Mouse (Mus musculus) cerebellum, adult 8-10 months (tissue): Measurements from ENCODE around the gene Nfe2.

ENCODE experiments used
- DNase-seq: peaks from one replicate; pipeline ENCODE4 v3.0.0; 2022

Nfe2 gene

DNA sequence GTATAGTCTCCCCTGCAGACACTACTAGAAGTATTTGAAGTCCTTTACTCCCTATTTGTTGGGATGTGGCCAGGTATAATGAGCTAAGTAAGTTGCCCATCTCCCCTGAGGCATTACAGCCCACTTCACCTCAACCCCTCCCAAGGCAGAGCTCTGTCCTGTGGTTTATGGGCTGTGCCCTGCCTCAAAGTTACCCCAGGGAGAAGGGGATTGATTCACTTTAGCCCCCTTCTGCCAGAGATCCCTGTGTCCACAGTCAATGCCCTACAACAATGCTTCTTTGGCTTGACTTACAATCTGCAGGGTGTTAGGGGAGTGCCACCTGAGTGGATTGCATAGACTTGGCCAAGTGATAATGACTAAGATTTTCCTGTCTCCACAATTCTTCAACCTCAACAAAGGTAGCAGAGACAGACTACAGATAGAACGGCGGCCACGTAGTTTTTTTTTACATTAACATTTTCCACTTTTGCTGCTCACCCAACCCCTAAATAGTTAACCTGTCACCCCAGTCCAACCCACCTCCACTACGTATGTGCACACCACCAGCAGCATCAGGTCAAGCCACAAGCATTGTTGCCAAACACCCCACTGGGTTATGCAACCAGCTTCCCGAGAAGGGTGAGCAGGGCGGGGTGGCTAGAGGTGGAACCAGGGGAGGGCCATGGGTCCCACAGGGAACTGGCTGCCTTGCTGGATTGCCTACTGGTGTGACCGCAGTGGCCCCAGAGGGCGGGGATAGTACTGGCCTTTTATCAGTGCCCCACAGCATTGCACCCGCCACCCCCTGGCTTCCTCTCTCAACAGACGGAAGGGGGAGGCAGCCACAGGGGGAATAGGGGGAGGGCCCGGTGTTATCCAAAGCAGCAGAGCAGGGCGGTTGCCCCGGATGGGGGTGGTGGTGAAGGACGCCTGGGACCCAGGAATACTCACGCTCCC is at the start of gene Nfe2:
Gene Nfe2, minus strand, starts transcription at position 614 of the 939 bp plus-strand sequence.
- DNase-seq = no peak

DNA sequence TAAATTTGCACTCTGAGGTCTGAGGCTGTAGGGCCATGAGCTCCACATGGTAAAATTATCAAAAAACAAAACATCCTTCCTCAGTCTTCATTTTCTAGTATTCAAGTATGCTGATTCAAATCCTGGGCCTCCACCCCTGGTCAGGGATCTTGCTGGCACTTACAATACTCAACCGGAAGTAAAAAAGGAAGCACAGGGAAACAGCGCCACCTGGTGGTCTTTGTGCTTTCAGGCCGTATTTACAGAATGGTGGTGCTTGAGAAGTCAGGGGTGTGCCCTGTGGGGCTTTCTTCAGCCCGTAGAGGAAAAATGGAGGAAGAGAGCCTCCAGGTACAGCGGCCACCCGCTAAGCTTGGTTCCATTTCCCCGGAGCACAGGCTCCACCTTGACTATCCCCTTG is 48.9 kb upstream of the Nfe2 start:
- peak; percentile 92 for DNase-seq

DNA sequence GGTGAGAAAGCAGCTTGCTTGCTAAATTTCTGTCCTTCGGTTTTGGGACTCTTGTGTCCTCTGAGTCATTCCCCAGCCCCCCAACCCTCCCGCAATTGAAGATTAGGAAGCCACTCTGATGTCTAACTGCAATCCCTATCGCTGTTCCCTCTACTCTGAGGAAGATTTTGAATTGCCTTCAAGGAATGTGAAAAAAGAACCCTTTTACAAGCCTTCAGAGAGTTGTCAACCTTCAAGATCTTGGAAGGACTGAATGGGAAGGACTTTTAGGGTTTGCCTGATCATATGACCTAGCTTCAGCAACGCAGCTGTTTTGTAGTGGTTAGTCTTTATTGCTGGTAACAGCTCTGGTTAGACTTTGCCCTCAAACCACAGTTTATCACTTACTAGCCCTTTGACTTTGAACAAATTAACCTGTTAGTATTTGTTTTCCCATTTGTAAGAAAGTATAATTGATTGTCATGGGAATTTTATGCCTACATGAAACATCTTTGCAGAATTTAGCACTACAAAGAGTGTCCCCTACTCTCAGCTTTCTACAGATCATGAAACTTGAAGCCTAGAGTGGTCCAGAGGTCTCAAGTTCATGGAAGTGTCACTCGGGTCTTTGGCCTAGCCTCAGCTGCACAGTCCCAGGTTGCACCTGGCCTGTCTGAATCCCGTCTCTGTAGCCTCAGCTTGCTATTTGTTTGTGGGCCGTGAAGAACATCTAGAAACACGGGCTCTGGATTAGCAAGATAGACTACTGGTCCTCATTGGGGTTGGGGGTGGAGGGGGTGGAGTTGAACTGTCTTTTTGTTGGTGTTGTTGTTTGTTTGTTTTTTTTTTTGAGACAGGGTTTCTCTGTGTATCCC is 47.8 kb upstream of the Nfe2 start:
- DNase-seq = no peak

DNA sequence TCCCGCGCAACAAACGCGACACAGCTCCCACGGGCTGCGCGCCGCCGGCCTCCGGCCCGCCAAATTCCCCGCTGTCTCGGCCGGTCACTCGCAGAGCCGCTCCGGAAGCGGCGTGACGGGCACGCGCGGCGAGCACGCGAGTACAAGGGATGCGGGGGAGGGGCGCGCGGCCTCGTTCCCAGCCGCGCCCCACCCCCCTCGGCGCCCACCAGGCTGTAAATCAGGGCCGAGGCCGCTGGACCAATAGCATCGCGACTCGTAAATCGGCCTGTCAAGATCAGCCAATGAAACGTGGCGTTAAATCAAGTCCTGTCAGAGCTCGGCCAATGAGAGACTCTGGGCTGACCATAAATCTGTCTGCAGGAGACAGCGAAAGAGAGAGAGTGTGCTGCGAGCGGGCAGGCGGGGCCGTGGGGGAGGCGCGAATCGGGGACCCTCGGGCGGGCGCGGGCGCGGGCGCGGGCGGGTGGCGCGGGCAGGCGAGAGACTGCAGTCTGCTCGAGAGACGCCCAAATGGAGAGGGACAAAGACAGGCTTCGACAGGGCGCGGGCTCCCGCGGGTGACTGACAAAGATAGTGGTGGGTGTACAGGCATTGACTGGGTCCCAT is 47.0 kb upstream of the Nfe2 start:
- peak; percentile 92 for DNase-seq

DNA sequence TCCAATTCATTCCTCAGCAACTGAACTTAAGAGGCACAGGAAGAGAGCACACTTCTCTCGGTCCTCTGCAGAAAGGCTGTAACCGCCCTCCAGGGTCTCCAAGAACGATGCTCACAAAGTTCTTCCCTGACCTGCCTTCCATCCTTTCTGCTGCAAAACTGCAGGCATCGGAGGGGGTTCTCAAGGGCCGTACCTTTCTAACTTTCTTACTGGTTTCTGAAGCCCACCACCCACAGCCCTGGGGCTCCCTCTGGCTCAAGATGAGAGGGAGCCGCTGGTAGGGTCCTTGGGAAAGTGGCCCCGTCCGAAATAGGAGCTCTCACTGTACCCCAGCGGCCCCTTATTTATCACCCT is 46.4 kb upstream of the Nfe2 start:
- no peak for DNase-seq

DNA sequence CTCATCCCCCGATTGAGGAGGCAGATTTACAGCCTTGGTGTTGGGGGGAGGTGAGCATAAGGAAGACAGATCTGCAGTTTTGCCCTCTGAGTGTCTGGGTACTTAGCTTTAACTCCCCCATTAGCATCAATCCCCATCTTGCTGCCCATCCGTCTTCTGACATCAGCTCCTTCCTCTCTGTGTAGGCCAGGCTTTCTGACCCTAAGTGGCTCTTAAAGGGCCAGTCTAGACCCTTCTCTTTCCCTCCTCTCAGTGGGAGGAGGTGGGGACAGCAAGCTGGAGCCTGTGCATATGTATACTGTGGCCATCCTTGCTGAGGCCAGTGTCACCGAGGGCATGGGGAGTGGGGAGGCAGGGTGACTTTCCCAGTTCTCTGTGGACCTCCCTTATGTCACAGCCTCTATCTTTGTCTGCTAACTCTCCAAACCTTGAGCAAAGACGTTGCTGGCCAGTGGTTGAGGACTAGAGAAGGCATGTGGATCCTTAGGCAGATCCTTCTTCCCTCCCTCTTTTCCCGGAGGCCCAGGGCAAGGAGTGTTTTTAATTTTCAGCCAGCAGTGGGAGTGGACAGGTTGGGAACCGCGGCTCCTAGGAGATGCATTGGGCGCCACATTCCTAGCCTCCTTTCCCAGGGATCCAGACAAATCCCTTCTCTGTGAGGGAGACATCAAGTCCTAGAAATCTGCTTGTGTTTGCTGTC is 45.9 kb upstream of the Nfe2 start:
- no peak for DNase-seq

DNA sequence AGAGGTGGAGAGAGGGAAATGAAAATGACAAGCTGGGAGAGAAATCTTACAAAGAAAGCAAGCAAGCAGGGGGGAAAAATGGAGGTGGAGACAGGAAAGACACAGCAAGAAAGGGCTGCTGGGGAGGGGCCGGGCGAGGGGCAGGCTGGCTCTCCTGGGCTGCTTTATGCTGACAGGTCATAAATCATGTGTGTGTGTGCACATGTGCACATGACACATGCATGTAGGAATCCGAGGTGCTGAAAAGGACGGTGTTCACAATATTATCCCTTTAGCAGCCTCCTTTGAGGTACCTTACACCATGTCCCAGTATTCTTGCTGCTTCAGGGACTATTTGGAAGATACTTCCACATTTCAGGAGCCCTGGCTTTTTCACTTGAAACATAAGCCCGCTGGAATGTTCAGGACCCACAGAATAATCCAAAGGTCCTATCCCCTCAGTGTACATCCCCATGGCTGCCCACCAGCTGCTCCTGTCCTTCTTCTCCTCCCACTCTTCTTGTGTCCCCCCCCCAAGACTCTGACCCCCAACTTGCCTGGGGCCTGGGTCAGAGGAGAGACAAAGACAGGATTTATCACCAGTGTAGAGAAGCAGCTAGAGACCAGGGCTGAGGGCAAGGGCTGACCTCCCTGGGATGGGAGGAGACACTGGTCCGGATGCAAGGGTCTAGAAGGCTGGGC is 44.3 kb upstream of the Nfe2 start:
- DNase-seq = no peak

DNA sequence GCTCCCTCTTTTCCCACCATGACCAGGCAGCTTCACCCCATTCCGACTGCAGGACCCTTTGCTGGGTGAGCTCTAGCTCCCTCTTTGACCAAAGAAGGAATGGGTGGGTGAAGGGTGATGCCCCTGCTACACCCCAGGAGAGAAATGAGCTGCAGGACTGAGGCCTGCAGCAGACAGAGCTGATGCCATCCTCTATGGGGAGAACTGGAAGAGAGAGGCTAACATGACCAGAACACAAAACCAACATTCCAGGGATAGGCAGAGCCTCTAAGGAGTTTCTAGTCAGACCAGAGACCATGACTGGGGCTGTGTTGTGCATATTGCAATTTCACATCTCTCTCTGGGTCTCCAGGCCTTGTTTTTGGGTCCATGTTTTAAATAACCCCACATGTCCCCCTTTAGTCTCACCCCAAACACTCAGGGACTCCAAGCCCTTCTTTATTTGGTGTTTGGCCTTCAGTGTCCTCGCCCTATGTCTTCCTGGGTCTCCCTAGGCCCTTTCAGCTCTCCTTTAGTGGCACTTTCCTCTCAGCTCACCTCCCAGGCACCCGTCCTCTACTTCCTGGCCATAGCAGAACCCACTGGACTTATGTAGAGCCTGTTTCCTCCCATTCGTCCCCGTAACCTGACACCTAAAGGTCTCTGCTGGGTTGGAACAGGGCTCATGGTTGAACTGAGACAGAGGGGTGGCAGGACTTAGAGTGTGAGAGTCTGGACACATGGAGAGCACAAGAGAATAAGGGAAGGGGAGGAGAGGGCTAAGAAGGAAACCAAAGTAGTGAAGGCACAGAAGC is 43.5 kb upstream of the Nfe2 start:
- no peak for DNase-seq

DNA sequence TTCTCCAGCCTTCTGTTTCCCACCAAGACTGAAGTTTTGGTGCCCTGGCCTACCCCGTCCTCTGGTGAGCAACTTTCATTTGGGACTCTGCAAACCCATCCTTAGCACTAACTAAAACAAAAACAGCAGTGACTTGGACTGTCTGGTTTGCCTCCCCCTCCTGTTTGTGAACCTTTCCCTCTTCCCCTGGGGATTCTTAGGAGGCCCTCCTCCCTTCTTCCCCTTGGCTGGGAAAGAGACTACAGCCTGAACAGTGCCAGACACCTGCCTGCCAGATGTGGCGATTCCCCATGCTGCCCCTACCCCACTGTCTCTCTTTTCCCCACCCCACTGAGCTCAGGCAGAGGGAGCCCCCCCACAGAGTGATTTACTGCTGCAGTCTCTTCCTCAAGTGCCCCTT is 42.8 kb upstream of the Nfe2 start:
- no peak for DNase-seq

DNA sequence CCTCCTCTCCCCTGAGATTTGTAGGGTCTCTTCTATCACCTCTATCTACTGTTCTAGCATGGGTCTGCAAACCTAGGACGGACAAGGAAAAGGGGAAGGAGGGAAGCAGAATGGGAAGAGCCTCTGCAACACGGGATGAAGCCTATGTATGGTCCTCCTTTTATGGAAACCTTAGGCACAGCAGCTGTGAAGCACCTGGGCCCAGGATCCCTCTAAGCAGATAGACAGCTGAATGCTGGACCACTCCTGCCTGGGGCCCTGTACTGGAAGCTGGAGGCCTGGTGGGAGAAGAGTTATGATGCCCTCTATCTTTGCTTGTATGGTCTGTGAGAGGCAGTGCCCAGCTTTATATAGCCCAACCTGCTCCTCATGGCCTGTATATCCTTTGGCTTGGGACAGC is 42.4 kb upstream of the Nfe2 start:
- DNase-seq = peak; percentile 12

DNA sequence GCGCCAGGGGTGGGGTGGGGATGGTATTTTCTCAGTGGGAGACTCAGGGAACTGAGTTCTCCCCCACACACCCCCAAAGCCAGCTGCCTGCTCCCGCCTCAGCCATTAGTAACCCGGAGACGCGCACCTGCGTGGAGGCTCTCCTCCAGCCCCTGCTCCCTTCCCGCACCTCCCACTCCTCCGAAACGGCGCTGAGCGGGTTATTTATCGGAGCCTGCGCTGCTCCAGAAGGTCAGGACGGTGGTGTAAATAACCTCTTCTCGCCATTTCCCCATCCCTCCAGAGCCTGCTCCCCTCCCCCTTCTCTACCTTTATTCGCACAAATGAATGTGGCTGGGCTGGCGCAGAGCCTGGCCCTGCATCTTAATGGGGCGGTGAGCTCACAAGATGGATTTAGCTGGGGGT is 41.9 kb upstream of the Nfe2 start:
- peak; percentile 34 for DNase-seq

DNA sequence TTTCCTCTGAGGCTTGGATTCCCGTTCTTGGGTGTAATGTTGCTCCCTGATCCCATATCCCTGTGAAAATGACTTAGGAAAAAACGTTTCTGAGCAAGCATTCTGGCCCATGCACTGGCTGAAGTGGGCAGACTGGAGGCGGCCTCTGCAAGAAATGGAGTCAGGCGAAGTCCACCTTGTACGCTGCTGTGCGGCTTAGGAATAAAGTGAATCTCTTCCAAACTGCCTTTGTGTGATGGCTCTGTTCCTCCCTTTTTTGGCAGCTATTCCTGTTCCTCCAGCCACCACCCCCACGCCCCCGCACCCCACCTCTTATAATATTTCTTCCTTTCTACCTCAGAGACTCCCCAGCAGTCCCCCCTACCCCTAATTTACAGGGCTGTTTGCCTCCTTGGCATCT is 41.4 kb upstream of the Nfe2 start:
- peak; percentile 13 for DNase-seq

DNA sequence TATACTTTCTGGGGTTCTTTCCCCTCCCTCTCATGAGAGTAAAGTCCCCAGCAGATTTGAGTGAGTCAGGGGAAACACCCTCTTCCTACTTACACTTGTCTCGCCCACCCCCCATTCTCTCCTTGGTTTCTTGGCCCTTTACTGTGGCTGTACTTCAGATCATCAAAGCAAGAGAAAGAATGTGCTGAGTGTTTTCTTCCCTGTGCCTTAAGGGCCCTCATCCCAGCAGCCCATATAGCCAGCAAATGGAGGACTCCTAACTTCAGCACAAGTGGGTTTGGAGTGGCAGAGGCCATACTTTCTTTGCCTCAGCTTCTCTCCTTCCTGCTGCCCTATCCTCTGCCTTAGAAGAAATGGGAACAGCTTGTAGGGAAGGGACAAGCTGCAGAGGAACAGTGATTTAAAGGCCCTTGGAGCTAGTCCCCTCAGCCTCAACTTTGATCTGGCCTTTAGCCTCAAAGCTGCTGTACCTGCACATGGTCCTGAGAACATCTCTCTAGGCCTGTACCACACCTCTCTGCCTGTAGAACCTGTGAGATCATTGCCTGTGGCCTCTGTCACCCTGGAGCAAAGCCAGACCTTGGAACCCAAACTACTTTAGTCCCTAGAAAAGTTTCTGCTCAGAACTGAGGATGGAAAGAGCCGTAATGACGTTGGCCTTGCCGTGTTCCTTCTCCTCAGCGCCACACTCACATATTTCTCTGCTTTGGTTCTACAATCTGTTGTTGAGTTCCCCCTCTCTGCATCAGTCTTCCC is 40.8 kb upstream of the Nfe2 start:
- DNase-seq = no peak

DNA sequence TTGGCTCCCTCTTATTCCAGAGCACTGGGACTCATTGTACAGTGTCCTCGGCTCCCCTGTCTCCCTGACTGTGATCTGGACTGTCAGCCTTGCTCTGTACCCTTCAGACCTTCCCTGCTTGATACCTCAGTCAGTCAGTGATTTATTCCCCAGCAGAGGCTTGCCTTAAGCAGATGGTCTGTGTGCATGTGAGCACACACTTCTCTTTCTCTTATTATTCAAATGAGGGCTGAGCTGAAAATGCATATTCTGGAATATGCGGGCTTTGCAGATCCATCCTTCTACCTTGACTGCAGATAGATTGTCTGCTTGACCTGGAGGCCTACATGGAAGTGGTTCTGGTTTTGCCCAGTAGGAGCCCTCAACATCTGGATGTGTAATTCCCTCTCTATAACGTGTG is 39.8 kb upstream of the Nfe2 start:
- DNase-seq = no peak

DNA sequence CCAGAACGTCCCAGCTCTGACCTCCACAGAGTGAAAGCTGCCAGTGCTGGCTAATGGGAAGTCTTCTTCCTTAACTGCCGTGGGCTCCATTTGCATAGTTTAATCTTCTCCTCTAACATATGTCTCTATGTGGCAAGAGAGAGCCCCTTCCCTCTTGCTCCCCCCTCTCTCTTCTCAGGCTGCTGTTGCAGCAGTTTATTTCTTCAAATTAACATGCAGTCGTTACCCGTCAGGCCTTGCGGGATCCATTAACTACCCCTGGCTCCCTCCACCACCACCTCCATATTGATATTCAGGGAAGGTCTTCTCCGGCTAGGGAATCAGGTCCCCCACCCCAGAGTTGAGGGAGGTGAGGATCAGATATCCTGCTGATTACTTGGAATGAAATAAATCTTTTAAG is 39.1 kb upstream of the Nfe2 start:
- DNase-seq = no peak

DNA sequence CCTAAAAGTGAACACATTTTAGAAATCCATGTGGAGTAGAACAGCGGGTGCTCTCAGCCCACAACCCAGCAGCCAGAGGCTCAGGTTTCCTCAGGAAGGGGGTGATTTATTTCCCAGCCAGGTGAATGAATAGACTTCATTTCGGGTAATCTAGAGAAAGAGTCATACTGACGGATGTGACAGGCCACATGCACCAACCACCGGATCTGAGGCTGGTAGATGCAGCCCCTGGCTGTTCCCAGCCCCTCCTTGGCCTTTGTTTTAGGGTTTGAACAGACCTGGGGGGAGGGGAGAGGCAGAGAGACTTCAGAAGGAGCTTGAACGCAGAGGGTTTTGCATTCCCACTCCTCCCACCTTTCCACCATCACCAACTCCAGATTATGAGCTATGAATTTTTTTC is 37.6 kb upstream of the Nfe2 start:
- DNase-seq = no peak

DNA sequence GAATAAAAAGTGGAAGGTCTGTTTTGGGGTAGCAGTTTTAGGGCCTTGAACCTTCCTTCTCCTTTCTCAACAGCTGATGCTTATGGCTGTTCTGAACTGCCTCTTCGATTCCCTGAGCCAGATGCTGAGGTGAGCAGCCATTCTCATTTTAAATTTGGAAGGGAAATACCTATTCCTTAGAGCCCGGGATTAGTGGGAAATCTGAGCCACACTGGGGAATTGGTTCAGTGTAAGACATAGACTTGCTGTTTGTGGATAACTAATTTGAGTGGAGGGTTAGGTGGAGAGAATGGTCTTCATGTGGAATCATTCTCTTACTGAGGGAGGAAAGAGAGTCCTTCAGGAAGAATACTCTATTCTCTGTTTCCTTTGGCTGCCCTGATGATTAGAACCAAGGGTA is 36.4 kb upstream of the Nfe2 start:
- no peak for DNase-seq

DNA sequence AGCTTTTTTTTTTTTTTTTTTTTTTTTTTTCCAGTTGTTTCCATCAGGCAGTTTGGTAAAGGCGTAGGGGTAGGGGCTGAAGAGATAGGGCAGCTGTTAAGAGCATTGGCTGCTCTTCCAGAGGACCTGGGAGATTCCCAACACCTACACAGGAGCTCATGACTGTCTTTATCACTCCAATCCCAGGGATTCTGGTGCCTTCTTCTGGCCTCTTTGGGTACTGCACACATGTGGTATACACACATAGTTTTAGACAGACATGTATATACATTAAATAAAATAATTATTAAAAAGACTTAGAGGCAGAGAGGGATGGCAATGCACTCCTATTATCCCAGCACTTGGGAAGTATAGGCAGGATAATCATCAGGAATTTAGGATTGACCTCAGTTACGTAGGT is 35.2 kb upstream of the Nfe2 start:
- no peak for DNase-seq

DNA sequence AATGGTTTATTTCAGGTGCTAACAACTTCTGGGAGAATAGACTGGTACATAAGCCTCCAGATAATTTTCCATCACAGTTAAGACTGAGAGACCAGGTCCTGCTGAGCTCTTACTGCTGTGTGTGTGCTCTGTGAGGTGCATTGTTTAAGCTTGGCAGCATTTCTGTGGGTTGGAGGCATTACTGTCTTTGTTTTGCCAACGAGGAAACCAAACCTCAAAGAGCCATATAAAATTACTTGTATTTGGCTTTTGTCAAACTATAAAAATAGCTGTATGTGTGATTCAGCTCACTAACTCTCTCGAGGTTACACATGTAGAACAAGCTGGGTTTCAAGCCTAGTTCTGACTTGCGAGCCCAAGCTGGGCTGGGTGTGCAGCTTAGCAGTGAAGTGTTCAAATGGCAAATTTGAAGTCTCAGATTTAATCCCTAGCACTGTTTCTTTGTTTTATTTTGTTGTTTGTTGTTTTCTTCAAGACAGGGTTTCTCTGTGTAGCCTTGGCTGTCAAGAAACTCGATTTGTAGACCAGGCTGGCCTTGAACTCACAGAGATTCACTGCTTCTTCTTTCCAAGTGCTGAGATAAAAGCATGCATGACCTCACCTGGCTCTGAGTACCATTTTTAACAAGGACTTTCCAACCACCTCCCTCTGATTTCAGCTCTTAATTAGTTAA is 34.6 kb upstream of the Nfe2 start:
- no peak for DNase-seq

DNA sequence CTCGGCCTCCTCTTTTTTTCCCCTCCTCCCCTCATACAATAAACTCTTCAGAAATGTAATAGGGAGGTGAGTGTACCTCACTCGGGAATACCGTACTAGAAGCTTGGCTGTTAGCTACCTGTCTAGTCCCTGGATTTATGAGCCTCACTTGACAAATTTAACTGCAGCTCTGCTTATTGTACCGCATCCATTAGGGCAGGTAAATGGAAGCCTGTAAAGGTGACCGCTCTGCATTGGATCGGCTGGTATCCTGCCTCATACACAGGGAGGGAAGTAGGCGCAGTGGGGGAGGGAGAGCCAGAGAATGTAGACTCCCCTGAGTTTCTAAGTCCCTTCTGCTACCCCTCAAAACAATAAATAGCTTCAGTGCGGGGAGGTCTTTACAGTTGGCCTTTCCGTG is 32.6 kb upstream of the Nfe2 start:
- DNase-seq = no peak
